Mouse (Mus musculus): ENCODE results near the gene Lrp1. TPM values are rescaled to one million over a fixed set of nuclear protein-coding genes. Genes with fewer than 3 reads are reported as not detected.
A peak's percentile ranks its signal among the peaks of the same experiment; 100 is the strongest.

Lrp1 gene
- total RNA-seq, 2 experiments from 2014 or later = 192 to 251 TPM

- no peak for DNase-seq
Measured at GRCm38 (mm10) chr10:127520714-127521357, 100.1 kb downstream of the Lrp1 start.

GRCm38 (mm10) chr10:127519903-127520713 is 100.8 kb downstream of the Lrp1 start:
- no peak for DNase-seq

GRCm38 (mm10) chr10:127519041-127519701 is 101.8 kb downstream of the Lrp1 start:
- DNase-seq = no peak

GRCm38 (mm10) chr10:127517941-127518340 is 103.0 kb downstream of the Lrp1 start:
- no peak for DNase-seq

- peak; percentile 29 to 51 for DNase-seq
Measured at GRCm38 (mm10) chr10:127516576-127517260, 104.2 kb downstream of the Lrp1 start.

- no peak for DNase-seq
Measured at GRCm38 (mm10) chr10:127515983-127516459, 104.9 kb downstream of the Lrp1 start.

- no peak for DNase-seq
Measured at GRCm38 (mm10) chr10:127515271-127515982, 105.5 kb downstream of the Lrp1 start.

- peak in 1 of 2 experiments; percentile 43 for DNase-seq
Measured at GRCm38 (mm10) chr10:127514764-127515163, 106.2 kb downstream of the Lrp1 start, which contains the start of gene Ndufa4l2. Ndufa4l2 (plus strand) TSS chr10:127514967.

GRCm38 (mm10) chr10:127514111-127514698 is 106.7 kb downstream of the Lrp1 start:
- no peak for DNase-seq

GRCm38 (mm10) chr10:127513501-127514091 is 107.4 kb downstream of the Lrp1 start:
- no peak for DNase-seq

GRCm38 (mm10) chr10:127512813-127513212 is 108.1 kb downstream of the Lrp1 start:
- DNase-seq = peak; percentile 94 to 95

GRCm38 (mm10) chr10:127512307-127512666 is 108.7 kb downstream of the Lrp1 start:
- no peak for DNase-seq

- DNase-seq = peak; percentile 37 to 53
Measured at GRCm38 (mm10) chr10:127511634-127512306, 109.2 kb downstream of the Lrp1 start.

GRCm38 (mm10) chr10:127510895-127511617 is 109.9 kb downstream of the Lrp1 start:
- DNase-seq = no peak

- no peak for DNase-seq
Measured at GRCm38 (mm10) chr10:127509837-127510701, 110.9 kb downstream of the Lrp1 start.

- peak; percentile 83 to 88 for DNase-seq
Measured at GRCm38 (mm10) chr10:127509051-127509836, 111.7 kb downstream of the Lrp1 start.

GRCm38 (mm10) chr10:127508239-127508638 is 112.7 kb downstream of the Lrp1 start:
- DNase-seq = peak; percentile 70 to 76

Data from adrenal gland, postnatal 36 days (tissue).